ENCODE assay signal across 8 mouse cellular contexts in genomic region chr6:92214773-92215449, GRCm38 (mm10). TPM values are rescaled to one million over a fixed set of nuclear protein-coding genes. Genes with fewer than 3 reads are reported as not detected.
DNase-seq lines count a peak whose midpoint lies in the region; ATAC-seq lines count a peak whose summit lies in the region.

Gene Rbsn, minus strand, starts transcription at chr6:92214925.

- WGBS in heart, embryonic 13.5 days = 9% methylated on average over 35 of the region's 35 CpGs
- WGBS in liver, embryonic 12.5 days (ENCODE audit: insufficient replicate concordance) = 9% methylated on average over 35 of the region's 35 CpGs
- WGBS in stomach, embryonic 16.5 days = 9% methylated on average over 35 of the region's 35 CpGs

- H3K9ac ChIP-seq in heart, embryonic 13.5 days = peak within 1 kb of the TSS; percentile 96
- H3K9ac ChIP-seq in liver, embryonic 12.5 days = peak within 1 kb of the TSS; percentile 94
- H3K9ac ChIP-seq in stomach, embryonic 16.5 days (ENCODE audit: low read length) = peak within 1 kb of the TSS; percentile 95

- no peaks in the 10 kb centered on the region for H3K27me3 ChIP-seq in heart, embryonic 13.5 days (replicated peaks)
- no peaks in the 10 kb centered on the region; the same call in 1 of the 2 replicates for H3K27me3 ChIP-seq in liver, embryonic 12.5 days (replicated peaks)
- no peaks in the 10 kb centered on the region for H3K27me3 ChIP-seq in stomach, embryonic 16.5 days (ENCODE audit: control insufficient read depth, insufficient read depth, low read length)

- H3K4me1 ChIP-seq in brown adipose tissue, adult 24 weeks (ENCODE audit: control insufficient read depth, insufficient read depth, insufficient read length, low read length) = peaks cover 2% of the 10 kb centered on the region; the same call in 1 of the 2 replicates
- peaks cover 16% of the 10 kb centered on the region for H3K4me1 ChIP-seq in heart, embryonic 13.5 days
- H3K4me1 ChIP-seq in liver, embryonic 12.5 days = peaks cover 20% of the 10 kb centered on the region
- peaks cover 9% of the 10 kb centered on the region; the same call in 1 of the 2 replicates for H3K4me1 ChIP-seq in stomach, embryonic 16.5 days (ENCODE audit: control insufficient read depth, insufficient read depth, low read length)

- H3K4me3 ChIP-seq in brown adipose tissue, adult 24 weeks (ENCODE audit: insufficient read depth, low read depth, low read length) = peak within 1 kb of the TSS; percentile 76
- H3K4me3 ChIP-seq in heart, embryonic 13.5 days = peak within 1 kb of the TSS; percentile 79
- peak within 1 kb of the TSS; percentile 97 for H3K4me3 ChIP-seq in liver, embryonic 12.5 days
- peak within 1 kb of the TSS; percentile 97 for H3K4me3 ChIP-seq in stomach, embryonic 16.5 days (replicated peaks; ENCODE audit: low read length)

- peak; percentile 98 for DNase-seq in CD4-positive, CD25-positive, alpha-beta regulatory T cell, adult 2 months (ENCODE audit: low read depth, low spot score)
- peak; percentile 31 for DNase-seq in fat pad, adult 2 months (ENCODE audit: extremely low read depth, low read depth, low spot score)
- peak; percentile 96 for DNase-seq in kidney, postnatal 10 days
- peak; percentile 83 to 89 for DNase-seq in natural killer cell, adult 2 months (ENCODE audit: low spot score in 2 of 2)

- H3K36me3 ChIP-seq in heart, embryonic 13.5 days = peaks cover 16% of the 10 kb centered on the region
- peaks cover 15% of the 10 kb centered on the region for H3K36me3 ChIP-seq in liver, embryonic 12.5 days
- H3K36me3 ChIP-seq in stomach, embryonic 16.5 days (ENCODE audit: control insufficient read depth, insufficient read depth, low read length) = no peaks in the 10 kb centered on the region

- peak within 1 kb of the TSS; percentile 97 for H3K4me2 ChIP-seq in heart, embryonic 13.5 days
- peak within 1 kb of the TSS; percentile 94 for H3K4me2 ChIP-seq in liver, embryonic 12.5 days
- peak within 1 kb of the TSS; percentile 98 for H3K4me2 ChIP-seq in stomach, embryonic 16.5 days (ENCODE audit: low read depth, low read length)

- peak within 1 kb of the TSS; percentile 68 for H3K27ac ChIP-seq in brown adipose tissue, adult 24 weeks (replicated peaks; ENCODE audit: low read depth, low read length)
- H3K27ac ChIP-seq in heart, embryonic 13.5 days (replicated peaks) = peak within 1 kb of the TSS; percentile 80
- H3K27ac ChIP-seq in liver, embryonic 12.5 days = peak within 1 kb of the TSS; percentile 90
- peak within 1 kb of the TSS; percentile 87 for H3K27ac ChIP-seq in stomach, embryonic 16.5 days (ENCODE audit: low read length)

- peak; percentile 86 for ATAC-seq in heart, embryonic 13.5 days (ENCODE audit: extremely low read depth, insufficient number of reproducible peaks, low FRiP score, low TSS enrichment)
- ATAC-seq in liver, embryonic 12.5 days = peak; percentile 94
- ATAC-seq in stomach, embryonic 16.5 days (ENCODE audit: insufficient read depth, low FRiP score) = peak; percentile 95

- no peaks in the 10 kb centered on the region for H3K9me3 ChIP-seq in heart, embryonic 13.5 days
- H3K9me3 ChIP-seq in liver, embryonic 12.5 days (replicated peaks) = no peaks in the 10 kb centered on the region
- no peaks in the 10 kb centered on the region for H3K9me3 ChIP-seq in stomach, embryonic 16.5 days (replicated peaks; ENCODE audit: control insufficient read depth, low read length)

RNA-seq across cellular contexts. Expression of gene Rbsn, which starts in this region (rescaled TPM):
- 8.5 and 13.2 TPM in 2 replicates for polyA plus RNA-seq in brown adipose tissue, adult 24 weeks (2012; ENCODE audit: insufficient read depth, insufficient read length, missing spikeins)
- 13.6 and 14.7 TPM in 2 replicates for polyA plus RNA-seq in heart, embryonic 13.5 days (2015; fragmentation: Nextera tagmentation; extraction: Ambion mirVana)
- polyA plus RNA-seq in liver, embryonic 12.5 days (2016; fragmentation: Nextera tagmentation; extraction: Ambion mirVana) = 12.2 and 12.4 TPM in 2 replicates
- 23.8 and 24.4 TPM in 2 replicates for polyA plus RNA-seq in stomach, embryonic 16.5 days (2015; fragmentation: Nextera tagmentation; extraction: Ambion mirVana)

Comparison
In these comparisons a context has a peak if more than half of its experiments do, and no peak if none do; other contexts are left out.
1. Peak in every context shown above with its lines: DNase-seq, ATAC-seq, H3K4me3 ChIP-seq and H3K27ac ChIP-seq.
2. DNase-seq: peak in every context shown above with its lines; median percentile 98 in CD4-positive, CD25-positive, alpha-beta regulatory T cell, adult 2 months; 96 in kidney, postnatal 10 days; 86 in natural killer cell, adult 2 months; 31 in fat pad, adult 2 months.